Mouse (Mus musculus) small intestine, adult 2 months (tissue): ENCODE results near the gene Tube1.

ENCODE experiments used
- CTCF ChIP-seq: fragments of 200-500 bp; IDR thresholded peaks from 2 replicates; pipeline ENCODE4 v1.5.1; 2012; ENCODE audit warnings: low read depth, mild to moderate bottlenecking, control low read depth, inconsistent platforms, low read length, moderate library complexity, mixed read lengths; ENCODE audit not compliant: insufficient replicate concordance, insufficient read length; ENCODE audit errors: extremely low read depth
- POLR2A ChIP-seq: fragments of 200-500 bp; IDR thresholded peaks from 2 replicates; pipeline ENCODE4 v1.6.1; 2012; ENCODE audit warnings: low read depth, mild to moderate bottlenecking, control low read depth, inconsistent platforms, low read length, moderate library complexity

DNA sequence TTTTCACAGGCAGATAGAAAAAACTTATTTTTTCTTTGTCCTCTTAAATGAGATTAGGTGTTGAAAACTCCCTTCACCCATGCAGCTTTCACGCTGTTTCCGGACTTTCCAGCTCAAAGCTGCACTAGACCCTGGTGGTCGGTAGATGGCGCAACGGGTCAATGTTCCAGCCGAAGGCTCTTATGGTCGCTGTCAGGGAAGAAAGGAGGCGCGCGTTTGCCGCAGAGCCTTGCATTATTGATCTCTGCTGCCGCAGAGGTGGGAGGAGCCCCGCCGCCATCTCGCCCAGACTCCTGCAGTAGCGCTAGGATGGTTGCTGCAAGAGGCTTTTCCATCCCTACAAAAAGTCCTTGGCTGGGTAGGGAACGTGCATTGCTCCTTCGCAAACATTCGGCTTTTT, 37.4 kb downstream of the Tube1 start:
- TF ChIP-seq CTCF (peak; percentile 97), POLR2A (no peak; the same call in 1 of the 2 replicates)
